Mouse (Mus musculus): Measurements from ENCODE around the gene Xylb. TPM values are rescaled to one million over a fixed set of nuclear protein-coding genes. Genes with fewer than 3 reads are reported as not detected.

Gene Xylb
- polyA plus RNA-seq, 1 experiment: 5.3 TPM

DNA sequence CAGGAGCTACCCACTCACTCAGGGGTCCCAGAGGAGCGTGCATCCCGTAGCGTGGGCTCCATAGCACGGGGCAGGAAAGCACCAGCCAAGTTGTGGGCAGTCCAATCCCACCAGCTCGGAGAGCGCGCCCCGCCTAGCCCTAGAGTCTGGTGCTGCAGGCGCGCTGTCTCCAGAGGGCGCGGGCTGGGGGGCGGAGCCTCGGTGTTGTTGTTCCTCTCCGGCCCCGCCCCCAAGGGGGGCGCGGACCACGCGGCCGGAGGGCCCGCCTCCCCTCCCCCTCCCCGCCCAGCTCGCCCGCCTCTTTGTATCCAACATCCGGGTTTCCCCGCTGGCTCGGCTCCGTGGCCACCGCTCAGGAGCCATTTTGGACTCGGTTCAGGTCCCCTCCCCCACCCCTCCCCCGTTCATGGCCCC, 44.6 kb downstream of the Xylb start, which contains the start of gene Acvr2b:
TSS of gene Acvr2b (plus strand) at position 318 of the 414 bp plus-strand sequence.
- peak; percentile 61; the same call in 1 of the 2 replicates for TF ChIP-seq CTCF (IDR thresholded peaks at IDR 0.05; ENCODE audit: borderline replicate concordance, control insufficient read depth, extremely low read depth, insufficient read depth, low read length, poor library complexity)
- 0 out of 2 replicates have a peak, but pooled peaks have one; percentile 23 for TF ChIP-seq POLR2A (IDR thresholded peaks at IDR 0.05; ENCODE audit: control insufficient read depth, extremely low read depth, insufficient read depth, low read length, poor library complexity)
- WGBS: under 1% methylated on average over 15 of the region's 32 CpGs

DNA sequence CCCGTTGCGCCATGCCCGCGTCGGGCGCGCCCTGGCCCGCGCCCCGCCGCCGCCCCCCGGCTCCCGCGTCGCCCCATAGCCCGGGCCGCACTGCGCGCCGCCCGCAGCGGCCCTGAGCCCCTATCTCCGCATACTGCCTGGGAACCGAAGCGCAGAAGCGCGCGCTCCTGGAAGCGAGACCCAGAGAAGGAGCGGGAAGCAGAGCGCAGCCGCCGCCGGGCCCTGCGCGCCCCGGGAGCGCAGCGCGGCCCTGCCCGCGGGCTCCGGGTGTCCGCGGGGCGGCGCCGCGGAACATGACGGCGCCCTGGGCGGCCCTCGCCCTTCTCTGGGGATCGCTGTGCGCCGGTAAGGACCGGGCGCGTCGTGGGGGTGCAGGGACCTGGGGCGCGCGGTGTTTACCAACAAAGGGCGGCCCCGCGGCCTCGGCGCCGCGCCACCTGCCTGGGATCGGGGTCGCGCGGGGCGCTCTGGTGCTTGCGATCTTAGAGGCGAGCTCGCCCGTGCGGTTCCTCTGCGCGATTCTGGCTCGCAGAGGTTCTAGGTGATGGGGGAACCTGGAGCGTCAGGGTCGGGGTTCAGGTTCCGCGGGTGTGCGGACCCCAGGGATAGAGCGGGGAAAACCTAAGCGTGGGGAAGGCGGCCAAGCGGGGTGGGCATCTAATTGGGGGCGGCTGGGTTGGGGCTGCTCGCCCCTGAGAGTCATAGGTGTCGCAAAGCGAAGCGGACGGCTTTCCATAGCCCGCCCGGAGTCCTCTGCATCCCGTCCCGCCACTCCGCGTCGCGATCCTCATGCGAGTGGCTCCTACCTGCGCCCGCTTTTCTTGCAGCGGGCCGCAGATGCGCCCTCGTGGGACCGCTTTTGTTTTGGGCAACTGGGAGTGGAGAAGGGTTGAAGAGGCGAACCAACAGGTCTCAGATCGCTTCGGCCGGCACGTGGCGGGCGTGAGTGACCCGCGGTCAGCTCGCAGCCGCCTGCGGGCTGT, 45.4 kb downstream of the Xylb start:
- DNase-seq: peak; percentile 48

More for the DNA sequence above, 44.6 kb downstream of the Xylb start, which contains the start of gene Acvr2b:
- Histone ChIP-seq H3K27ac (ENCODE audit: control insufficient read depth, insufficient read depth, low read length) (no peak within 1 kb of the TSS), H3K4me3 (ENCODE audit: control insufficient read depth, insufficient read depth, low read length) (peak within 1 kb of the TSS; percentile 55), H3K27me3 (ENCODE audit: control insufficient read depth, insufficient read depth, low read length) (no peaks in the 10 kb centered on the region; the same call in 1 of the 2 replicates), H3K36me3 (ENCODE audit: control insufficient read depth, insufficient read depth, low read length) (no peaks in the 10 kb centered on the region), H3K4me1 (replicated peaks; ENCODE audit: control insufficient read depth, insufficient read depth, low read length) (peaks cover 25% of the 10 kb centered on the region)
- peak; percentile 92 for DNase-seq

DNA sequence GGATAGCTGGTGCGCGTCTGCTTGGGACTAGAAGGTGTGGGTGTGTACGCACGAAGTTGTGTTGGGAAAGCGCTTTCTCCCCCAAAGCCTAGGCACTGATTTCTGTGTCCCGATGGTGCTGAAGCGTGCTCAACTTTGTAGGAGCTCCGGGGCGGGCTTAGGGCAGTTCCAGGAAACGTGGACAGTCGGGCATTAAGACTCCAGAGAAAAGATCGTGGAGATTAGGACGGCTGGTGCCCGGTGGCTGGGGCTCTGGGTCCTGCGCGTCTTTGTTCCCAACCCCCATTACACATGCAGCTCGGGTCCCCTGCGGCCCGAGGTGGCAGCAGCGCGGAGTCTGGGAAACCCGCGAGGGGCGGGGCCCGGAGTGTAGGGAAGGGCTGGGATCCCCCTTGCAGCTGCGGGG, 46.1 kb downstream of the Xylb start:
- DNase-seq: peak; percentile 34
- Histone ChIP-seq H3K36me3 (ENCODE audit: control insufficient read depth, insufficient read depth, low read length) (no peaks in the 10 kb centered on the region), H3K27ac (ENCODE audit: control insufficient read depth, insufficient read depth, low read length) (no peak overlapping the region), H3K4me3 (ENCODE audit: control insufficient read depth, insufficient read depth, low read length) (peak overlapping the region; percentile 55), H3K27me3 (ENCODE audit: control insufficient read depth, insufficient read depth, low read length) (no peaks in the 10 kb centered on the region; the same call in 1 of the 2 replicates), H3K4me1 (replicated peaks; ENCODE audit: control insufficient read depth, insufficient read depth, low read length) (peaks cover 25% of the 10 kb centered on the region)
- TF ChIP-seq CTCF (IDR thresholded peaks at IDR 0.05; ENCODE audit: borderline replicate concordance, control insufficient read depth, extremely low read depth, insufficient read depth, low read length, poor library complexity): no peak
- no peak for TF ChIP-seq POLR2A (IDR thresholded peaks at IDR 0.05; ENCODE audit: control insufficient read depth, extremely low read depth, insufficient read depth, low read length, poor library complexity)
- under 1% methylated on average over 26 of the region's 26 CpGs for WGBS

More for the DNA sequence above, 45.4 kb downstream of the Xylb start:
- H3K27me3 ChIP-seq (ENCODE audit: control insufficient read depth, insufficient read depth, low read length): no peaks in the 10 kb centered on the region; the same call in 1 of the 2 replicates
- H3K36me3 ChIP-seq (ENCODE audit: control insufficient read depth, insufficient read depth, low read length): no peaks in the 10 kb centered on the region
- H3K4me3 ChIP-seq (ENCODE audit: control insufficient read depth, insufficient read depth, low read length): peak overlapping the region; percentile 55
- no peak overlapping the region for H3K27ac ChIP-seq (ENCODE audit: control insufficient read depth, insufficient read depth, low read length)
- TF ChIP-seq CTCF (IDR thresholded peaks at IDR 0.05; ENCODE audit: borderline replicate concordance, control insufficient read depth, extremely low read depth, insufficient read depth, low read length, poor library complexity): peak; percentile 39; the same call in 1 of the 2 replicates
- TF ChIP-seq POLR2A (IDR thresholded peaks at IDR 0.05; ENCODE audit: control insufficient read depth, extremely low read depth, insufficient read depth, low read length, poor library complexity): no peak
- under 1% methylated on average over 127 of the region's 127 CpGs for WGBS
- peaks cover 25% of the 10 kb centered on the region for H3K4me1 ChIP-seq (replicated peaks; ENCODE audit: control insufficient read depth, insufficient read depth, low read length)

DNA sequence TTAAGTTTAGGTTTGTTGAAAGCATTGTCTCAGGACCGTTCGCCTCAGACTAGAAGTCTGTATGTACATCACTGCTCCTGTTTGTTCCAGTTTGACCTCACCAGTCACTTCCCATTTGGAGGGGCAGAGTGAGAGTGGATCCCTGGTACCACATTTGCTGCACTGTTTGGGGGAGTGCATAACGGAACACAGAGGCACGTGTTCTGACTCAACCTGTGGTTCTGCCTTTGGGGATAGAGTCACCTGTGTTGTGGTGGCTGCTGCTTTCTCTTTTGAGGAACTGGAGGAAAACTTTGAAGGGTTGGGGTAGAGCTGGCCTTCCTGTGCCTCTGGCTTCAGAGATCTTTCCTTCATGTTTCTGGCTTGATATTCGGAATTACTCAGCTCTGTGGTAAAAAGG, 46.9 kb downstream of the Xylb start:
- H3K4me1 ChIP-seq (replicated peaks; ENCODE audit: control insufficient read depth, insufficient read depth, low read length): peaks cover 25% of the 10 kb centered on the region
- H3K4me3 ChIP-seq (ENCODE audit: control insufficient read depth, insufficient read depth, low read length): no peak overlapping the region
- no peak overlapping the region for H3K27ac ChIP-seq (ENCODE audit: control insufficient read depth, insufficient read depth, low read length)
- no peaks in the 10 kb centered on the region; the same call in 1 of the 2 replicates for H3K27me3 ChIP-seq (ENCODE audit: control insufficient read depth, insufficient read depth, low read length)
- WGBS: 5% methylated on average over 5 of the region's 5 CpGs
- DNase-seq: no peak
- H3K36me3 ChIP-seq (ENCODE audit: control insufficient read depth, insufficient read depth, low read length): no peaks in the 10 kb centered on the region
- TF ChIP-seq POLR2A (IDR thresholded peaks at IDR 0.05; ENCODE audit: control insufficient read depth, extremely low read depth, insufficient read depth, low read length, poor library complexity) (no peak), CTCF (IDR thresholded peaks at IDR 0.05; ENCODE audit: borderline replicate concordance, control insufficient read depth, extremely low read depth, insufficient read depth, low read length, poor library complexity) (no peak)

DNA sequence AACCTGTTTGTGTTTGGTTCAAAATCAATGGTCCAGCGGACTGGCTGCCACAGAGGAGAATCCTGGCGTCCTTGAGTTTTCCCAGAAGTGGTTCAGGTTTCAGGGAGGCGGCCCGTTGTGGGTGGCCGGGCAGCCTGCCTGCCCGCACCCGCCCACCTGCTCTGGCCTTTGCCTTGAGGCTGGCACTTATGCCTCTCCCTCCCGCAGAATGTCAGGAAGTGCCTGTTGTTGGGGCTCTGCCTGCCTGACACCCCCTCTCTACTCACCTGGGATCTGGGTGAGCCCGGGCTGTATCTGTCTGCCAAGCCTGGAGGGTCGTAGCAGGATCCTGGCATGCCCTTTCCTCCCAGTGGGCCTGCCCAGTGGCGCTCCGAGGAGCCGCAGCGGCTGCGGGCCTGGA, 50.7 kb downstream of the Xylb start:
- Histone ChIP-seq H3K4me3 (ENCODE audit: control insufficient read depth, insufficient read depth, low read length) (no peak overlapping the region), H3K27me3 (ENCODE audit: control insufficient read depth, insufficient read depth, low read length) (no peaks in the 10 kb centered on the region; the same call in 1 of the 2 replicates)

DNA sequence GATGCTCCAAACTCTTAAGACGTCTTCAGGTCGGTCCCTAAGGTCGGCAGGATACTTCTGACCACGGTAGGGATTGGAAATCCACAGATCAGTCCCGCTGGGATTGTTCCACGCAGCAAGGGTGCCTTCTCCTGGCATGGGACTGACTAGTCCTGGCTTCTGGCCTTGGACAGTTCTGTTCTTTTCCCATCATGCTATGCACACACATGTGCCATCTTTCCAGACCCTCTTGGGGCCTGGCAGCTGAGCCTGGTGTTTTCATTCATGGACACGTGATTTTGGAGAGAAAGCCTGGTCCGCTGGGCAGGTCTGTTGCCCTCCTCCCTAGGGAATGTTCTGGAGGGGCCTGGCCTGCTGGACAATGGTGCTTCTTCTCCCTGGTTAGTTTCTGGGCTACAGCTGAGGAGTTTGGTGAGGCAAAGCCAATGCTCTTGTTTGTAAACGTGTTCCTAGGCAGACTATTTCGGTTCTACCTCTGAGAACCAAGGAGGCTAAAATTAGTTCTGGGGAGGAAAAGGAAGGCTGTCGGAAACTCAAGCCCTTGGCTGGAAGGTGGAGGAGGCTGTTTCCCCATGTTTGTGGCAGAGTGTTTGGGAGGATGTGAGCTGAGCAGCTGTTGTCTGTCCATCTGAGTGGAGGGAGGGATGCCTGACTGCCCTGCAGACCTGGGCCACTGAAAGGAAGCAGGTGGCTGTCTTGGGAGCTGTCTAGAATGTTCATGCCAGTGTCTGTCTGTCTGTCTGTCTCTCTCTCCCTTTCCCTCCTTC, 51.9 kb downstream of the Xylb start:
- Histone ChIP-seq H3K4me1 (replicated peaks; ENCODE audit: control insufficient read depth, insufficient read depth, low read length) (peaks cover 3% of the 10 kb centered on the region; the same call in 1 of the 2 replicates), H3K4me3 (ENCODE audit: control insufficient read depth, insufficient read depth, low read length) (no peak overlapping the region), H3K27ac (ENCODE audit: control insufficient read depth, insufficient read depth, low read length) (no peak overlapping the region), H3K36me3 (ENCODE audit: control insufficient read depth, insufficient read depth, low read length) (no peaks in the 10 kb centered on the region), H3K27me3 (ENCODE audit: control insufficient read depth, insufficient read depth, low read length) (no peaks in the 10 kb centered on the region)
- TF ChIP-seq POLR2A (IDR thresholded peaks at IDR 0.05; ENCODE audit: control insufficient read depth, extremely low read depth, insufficient read depth, low read length, poor library complexity) (no peak), CTCF (IDR thresholded peaks at IDR 0.05; ENCODE audit: borderline replicate concordance, control insufficient read depth, extremely low read depth, insufficient read depth, low read length, poor library complexity) (no peak)
- WGBS: 85% methylated on average over 11 of the region's 11 CpGs
- DNase-seq: no peak

More for the DNA sequence above, 50.7 kb downstream of the Xylb start:
- H3K27ac ChIP-seq (ENCODE audit: control insufficient read depth, insufficient read depth, low read length): no peak overlapping the region
- no peaks in the 10 kb centered on the region for H3K36me3 ChIP-seq (ENCODE audit: control insufficient read depth, insufficient read depth, low read length)
- DNase-seq: no peak
- 96% methylated on average over 15 of the region's 15 CpGs for WGBS
- TF ChIP-seq POLR2A (IDR thresholded peaks at IDR 0.05; ENCODE audit: control insufficient read depth, extremely low read depth, insufficient read depth, low read length, poor library complexity): no peak
- no peak for TF ChIP-seq CTCF (IDR thresholded peaks at IDR 0.05; ENCODE audit: borderline replicate concordance, control insufficient read depth, extremely low read depth, insufficient read depth, low read length, poor library complexity)
- H3K4me1 ChIP-seq (replicated peaks; ENCODE audit: control insufficient read depth, insufficient read depth, low read length): peaks cover 15% of the 10 kb centered on the region
